Mouse (Mus musculus) T-cell, adult 66 days (primary cell): Measurements from ENCODE around the gene Vinac1. TPM values are rescaled to one million over a fixed set of nuclear protein-coding genes. Genes with fewer than 3 reads are reported as not detected.

Source experiments
- total RNA-seq, 2 experiments: library from RNA; stranded (reverse); gene quantifications; 3 replicates in 1 of 2; 4 replicates in 1 of 2; pipeline ENCODE4 v1.2.4; 2023

Vinac1 gene
- not detected for total RNA-seq

DNA sequence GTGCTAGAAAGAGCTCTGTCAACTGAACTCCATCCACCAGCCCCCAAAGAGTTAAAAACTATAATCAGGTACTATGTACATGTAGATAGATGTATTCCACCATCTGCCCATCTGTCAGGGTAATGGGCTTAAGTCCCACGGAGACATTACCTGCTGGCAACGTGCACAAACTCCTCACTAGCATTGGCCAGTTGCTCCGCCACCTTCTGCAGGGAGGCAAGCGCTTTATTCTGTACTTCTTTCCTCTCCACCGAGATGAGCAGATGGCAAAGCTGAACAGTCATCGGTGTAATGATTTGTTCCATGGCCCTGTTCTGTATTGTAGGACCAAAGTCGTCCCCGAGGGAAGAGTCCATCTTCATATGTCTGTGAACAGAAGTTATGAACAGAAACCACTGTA lies at the start of gene Vinac1:
Gene Vinac1, minus strand, starts transcription at position 362 of the 400 bp plus-strand sequence.

DNA sequence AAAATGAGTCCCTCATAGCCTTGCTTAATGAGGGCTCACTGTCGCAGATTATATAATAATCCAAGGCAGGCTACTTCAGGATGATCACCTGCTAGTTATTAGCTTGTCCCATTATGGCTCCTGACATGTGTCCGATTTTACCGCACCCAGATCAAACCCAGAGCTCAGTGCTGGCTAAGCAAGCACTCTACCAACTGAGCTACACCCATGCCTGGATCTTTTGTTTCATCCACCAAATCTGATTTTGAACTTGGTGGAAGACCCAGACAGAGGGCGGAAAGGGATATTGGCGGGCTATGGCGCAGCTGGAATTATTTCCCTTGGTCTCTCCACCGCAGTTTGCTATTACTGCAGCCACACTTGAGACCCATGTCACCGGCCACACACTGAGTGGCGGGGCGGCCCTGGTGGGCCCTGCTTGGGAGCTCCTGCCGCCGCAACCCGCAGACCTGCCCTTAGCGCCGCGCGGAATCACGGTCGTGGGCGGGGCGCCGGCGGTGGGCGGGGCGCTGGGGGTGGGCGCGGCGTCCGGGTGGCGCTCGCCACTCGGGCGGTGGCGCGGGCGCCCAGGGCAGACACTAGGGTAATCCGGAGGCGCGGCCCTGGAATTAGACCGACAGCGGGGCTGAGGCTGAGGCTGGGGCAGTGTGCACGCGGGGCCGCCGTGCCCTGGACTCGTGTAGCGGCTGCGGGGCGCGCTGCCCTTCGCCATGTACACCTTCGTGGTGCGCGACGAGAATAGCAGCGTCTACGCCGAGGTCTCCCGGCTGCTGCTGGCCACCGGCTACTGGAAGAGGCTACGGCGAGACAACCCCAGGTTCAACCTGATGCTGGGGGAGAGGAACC lies 17.7 kb upstream of the Vinac1 start, which contains the start of gene Ttl:
Gene Ttl, plus strand, starts transcription at position 506 of the 846 bp plus-strand sequence.

Other genes starting within 250 kb of the Vinac1 start
- gene Tmem87b, start 230.1 kb downstream of the Vinac1 start, total RNA-seq = 10 to 100 TPM; 40.3 to 46.2 TPM
- not detected for gene Fbln7, start 185.2 kb downstream of the Vinac1 start, total RNA-seq
- 1 to 10 TPM; 6.9 to 7.6 TPM for gene Zc3h8, start 104.1 kb downstream of the Vinac1 start, total RNA-seq
- gene Zc3h6, start 80.8 kb downstream of the Vinac1 start, total RNA-seq = 10 to 100 TPM; 10.5 to 15.7 TPM
- gene Gm10762, start 80.4 kb downstream of the Vinac1 start, total RNA-seq = 1 to 10 TPM; 3.3 to 5.8 TPM
- gene Ttl, start 17.8 kb upstream of the Vinac1 start, total RNA-seq = 1 to 10 TPM; 8.4 to 8.6 TPM
- 10 to 100 TPM; 54.0 to 59.4 TPM for gene Polr1b, start 52.8 kb upstream of the Vinac1 start, total RNA-seq
- 10 to 100 TPM; 13.8 to 16.9 TPM for gene Chchd5, start 81.5 kb upstream of the Vinac1 start, total RNA-seq
- gene Slc20a1, start 150.6 kb upstream of the Vinac1 start, total RNA-seq = 100 to 1,000 TPM; 254 to 256 TPM
- gene Ckap2l, start 249.0 kb upstream of the Vinac1 start, total RNA-seq = 1 to 10 TPM in 1 of 2 experiments, under 1 TPM in 1; 0.89 to 2.7 TPM